Mouse (Mus musculus): ENCODE measurements around the gene Adcy1.

GRCm38 (mm10) chr11:7147536-7147935, 84.2 kb downstream of the Adcy1 start:
- no peak for TF ChIP-seq MYC (IDR thresholded peaks at IDR 0.05; ENCODE audit: low read depth, low read length)
- no peak for TF ChIP-seq SIN3A (IDR thresholded peaks at IDR 0.05; ENCODE audit: low read length)
- no peak for TF ChIP-seq CTCF (conservative IDR thresholded peaks at IDR 0.05 in 1 of 2, IDR thresholded peaks at IDR 0.05 in 1 of 2; ENCODE audit: low read depth in 2 of 2, low read length in 2 of 2)
- TF ChIP-seq TBP (conservative IDR thresholded peaks at IDR 0.05; ENCODE audit: low read depth, low read length), result no peak
